Mouse (Mus musculus) layer of hippocampus, adult 2 months (tissue): ENCODE measurements at regions not wholly inside any gene's neighbourhood (a gene's known extent, or its start where the extent isn't known, plus 50 kb on each side); places are given as distances from the start of the nearest gene placed in this dataset.

Source experiments
- DNase-seq, 2 experiments: peaks; one replicate each; pipeline ENCODE4 v3.0.0; 2022; ENCODE audit warnings: low spot score in 2 of 2
- H3K27ac ChIP-seq: fragments of 200-600 bp; 2 replicates; pipeline ENCODE4 v1.8.1; 2022
- H3K4me3 ChIP-seq: fragments of 200-600 bp; 2 replicates; pipeline ENCODE4 v1.8.1; 2022; ENCODE audit warnings: mild to moderate bottlenecking
- CTCF ChIP-seq: fragments of 200-600 bp; conservative IDR thresholded peaks from 2 replicates; pipeline ENCODE4 v1.8.1; 2022; ENCODE audit warnings: antibody characterized with exemption, mild to moderate bottlenecking, moderate library complexity

DNA sequence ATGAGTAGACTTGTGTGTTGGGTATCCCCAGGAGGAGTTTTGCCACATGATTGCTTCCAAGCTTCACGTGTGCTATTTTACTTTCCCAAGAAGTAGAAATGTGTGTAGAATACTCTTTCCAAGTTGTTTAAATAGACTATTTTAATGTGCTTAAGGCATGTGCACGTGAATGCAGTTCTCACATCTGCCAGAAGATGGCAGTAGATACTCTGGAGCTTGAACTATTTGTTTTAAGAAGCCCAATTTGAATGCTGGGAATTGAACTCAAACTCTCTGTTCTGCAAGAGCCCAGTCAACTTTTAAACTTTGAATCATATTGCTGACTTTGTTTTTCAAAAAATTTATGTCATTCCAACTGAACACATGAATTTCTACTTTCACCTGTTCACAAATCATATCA lies 431.3 kb upstream of the Reg3g start:
- no peak for DNase-seq
- Histone ChIP-seq H3K27ac (no peak overlapping the region), H3K4me3 (no peak overlapping the region)
- peak; percentile 87 for TF ChIP-seq CTCF

DNA sequence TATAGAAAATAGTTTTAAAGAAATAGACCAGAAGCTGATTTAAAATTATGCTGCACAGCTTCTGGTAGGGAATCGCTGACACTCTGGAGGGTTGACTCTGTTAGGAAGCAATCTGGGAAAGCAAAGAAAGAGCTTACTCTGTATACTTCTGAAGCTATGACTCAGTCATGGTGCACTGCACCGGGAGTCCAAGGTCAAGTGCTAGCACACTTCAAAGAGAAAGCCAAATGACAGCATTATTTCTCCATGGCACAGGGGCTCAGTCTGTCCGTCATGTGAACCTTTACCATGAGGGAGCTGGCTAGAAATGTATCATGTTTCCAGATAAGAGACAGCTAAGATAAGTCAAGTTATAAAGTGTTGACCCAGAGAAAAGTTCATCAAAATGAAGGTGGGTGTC lies 424.1 kb upstream of the Reg3g start:
- DNase-seq = no peak
- no peak overlapping the region for H3K4me3 ChIP-seq
- H3K27ac ChIP-seq = no peak overlapping the region
- no peak for TF ChIP-seq CTCF

DNA sequence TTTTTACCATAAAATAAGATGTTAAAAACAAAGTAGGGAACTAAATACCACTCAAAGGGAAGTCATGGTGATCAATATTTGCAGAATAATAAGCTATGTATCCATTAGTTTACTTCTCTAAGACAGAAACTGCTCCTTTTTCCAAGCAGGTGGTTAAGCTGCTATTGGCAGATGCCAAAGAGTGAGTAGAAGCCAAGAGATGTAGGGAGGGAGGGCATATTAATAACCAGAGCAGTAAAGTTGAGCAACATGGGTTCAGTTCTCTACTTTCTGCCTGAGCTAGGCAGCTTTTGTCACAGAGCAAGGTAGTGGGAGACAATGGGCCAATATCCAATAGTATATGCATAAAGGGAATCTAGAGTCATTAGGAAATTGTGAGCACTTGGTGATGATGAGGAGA lies 394.4 kb upstream of the Reg3g start:
- peak overlapping the region; percentile 28; the same call in 1 of the 2 replicates for H3K27ac ChIP-seq
- TF ChIP-seq CTCF = no peak
- peak; percentile 31 to 38 for DNase-seq
- no peak overlapping the region for H3K4me3 ChIP-seq

DNA sequence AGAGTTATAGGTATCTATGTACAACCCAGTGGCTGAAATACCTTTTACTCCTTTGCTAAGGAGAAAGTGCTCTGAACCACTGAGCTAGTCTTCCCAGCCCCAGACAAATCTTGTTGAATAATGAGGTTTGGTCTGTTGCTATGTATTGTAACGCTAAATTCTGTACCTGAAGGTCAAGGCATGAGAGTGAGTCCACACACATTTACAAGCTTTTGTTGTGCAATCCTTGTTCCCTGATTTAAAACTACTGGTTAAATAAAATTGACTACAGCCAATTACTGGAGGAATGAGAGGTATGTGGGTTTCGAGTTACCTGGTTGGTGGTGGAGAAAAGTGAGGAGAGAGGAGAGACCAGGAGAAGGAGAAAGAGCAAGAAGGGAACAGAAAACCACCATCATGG lies 372.6 kb upstream of the Reg3g start:
- Histone ChIP-seq H3K27ac (no peak overlapping the region), H3K4me3 (no peak overlapping the region)
- TF ChIP-seq CTCF = no peak
- DNase-seq = no peak

DNA sequence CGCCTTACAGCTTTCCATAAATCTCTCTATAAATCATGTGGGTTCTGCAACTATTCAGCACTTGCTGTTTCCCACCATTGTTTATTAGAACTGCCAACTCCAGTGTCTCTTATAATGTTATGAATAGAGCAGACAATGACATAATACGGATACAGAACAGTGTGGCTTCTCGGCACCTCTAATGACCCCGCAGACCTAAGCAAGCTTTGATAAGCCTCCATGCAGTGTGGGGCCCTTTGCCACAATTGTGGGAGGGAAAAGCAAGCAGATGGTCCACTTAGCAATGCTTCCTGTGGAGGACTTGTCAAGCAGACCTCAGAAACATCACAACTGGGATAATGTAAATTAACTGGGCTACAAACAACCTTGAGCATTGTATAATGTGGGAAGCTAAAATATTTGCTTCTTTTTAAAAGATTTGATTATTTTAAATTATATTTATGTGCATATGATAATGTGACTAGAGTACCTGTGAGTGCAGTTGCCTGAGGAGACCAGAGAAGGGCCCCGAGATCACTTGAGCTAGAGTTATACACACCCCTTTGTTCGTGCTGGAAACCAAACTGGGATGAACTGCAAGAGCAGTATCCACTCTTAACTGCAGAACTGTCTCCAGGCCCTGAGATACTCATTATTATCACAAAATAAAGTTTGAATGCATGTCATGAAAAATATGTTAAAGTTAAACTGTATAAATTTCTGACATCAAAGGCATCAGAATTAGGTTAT lies 357.4 kb upstream of the Reg3g start:
- Histone ChIP-seq H3K27ac (no peak overlapping the region), H3K4me3 (no peak overlapping the region)
- DNase-seq = no peak
- TF ChIP-seq CTCF = no peak

DNA sequence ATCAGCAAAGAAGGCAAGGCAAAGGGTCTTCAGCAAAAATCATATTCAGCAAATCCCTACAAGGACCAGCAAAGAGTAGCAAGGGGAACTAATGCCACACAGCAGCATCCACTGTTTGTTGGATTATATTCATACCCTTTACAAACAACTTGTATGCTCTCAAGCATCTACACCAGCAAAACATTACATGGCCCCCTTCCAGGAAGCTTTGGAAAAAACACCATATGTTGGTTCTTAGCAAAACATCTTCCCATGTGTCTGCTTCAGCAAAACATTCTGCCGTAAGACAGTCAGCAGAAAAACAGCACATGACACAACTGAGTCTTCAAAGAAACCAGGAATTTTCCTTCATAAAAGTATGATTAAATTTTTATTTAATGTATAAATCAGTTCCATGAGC lies 352.6 kb upstream of the Reg3g start:
- no peak for DNase-seq
- no peak for TF ChIP-seq CTCF

DNA sequence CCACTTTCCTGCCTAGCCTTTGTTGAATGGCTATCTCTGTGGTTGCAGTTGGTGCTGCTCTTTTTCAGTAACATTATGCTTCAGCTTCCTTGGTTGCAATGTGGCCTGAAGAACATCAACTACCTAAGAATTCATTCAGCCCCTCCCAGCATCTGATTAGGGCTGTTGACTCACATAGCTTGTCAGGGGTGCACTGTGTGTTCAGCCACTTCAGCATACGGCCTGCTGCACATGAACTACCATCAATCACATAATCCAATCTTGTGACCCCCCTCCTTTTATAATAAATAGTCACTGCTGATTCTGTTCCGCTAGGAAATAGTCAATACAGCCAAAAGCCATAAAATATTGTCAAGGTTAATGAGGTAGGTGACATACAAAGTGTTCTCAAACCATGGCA lies 328.3 kb upstream of the Reg3g start:
- Histone ChIP-seq H3K27ac (no peak overlapping the region), H3K4me3 (no peak overlapping the region)
- no peak for DNase-seq
- no peak for TF ChIP-seq CTCF

More for the DNA sequence above, 352.6 kb upstream of the Reg3g start:
- Histone ChIP-seq H3K4me3 (no peak overlapping the region), H3K27ac (no peak overlapping the region)

DNA sequence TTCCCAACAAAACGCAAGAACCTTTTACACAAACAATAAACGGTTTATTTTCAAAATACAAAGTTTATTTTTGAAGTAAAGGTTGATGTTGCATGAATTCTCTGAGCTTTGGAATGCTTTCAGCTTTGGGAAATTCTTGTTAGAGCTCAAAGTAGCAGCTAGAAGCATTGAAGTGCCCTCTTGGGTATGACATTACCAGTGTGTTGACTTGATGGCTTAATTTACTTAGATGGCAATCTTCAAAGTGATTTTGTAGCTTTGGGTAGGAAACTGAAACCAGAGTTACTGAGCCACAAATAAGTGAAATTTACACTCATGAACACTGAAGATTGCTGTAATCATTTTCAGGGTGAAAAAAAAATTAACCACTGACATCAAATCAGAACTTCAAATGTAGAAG lies 320.3 kb upstream of the Reg3g start:
- no peak for DNase-seq
- no peak overlapping the region for H3K4me3 ChIP-seq
- no peak overlapping the region for H3K27ac ChIP-seq
- TF ChIP-seq CTCF = no peak

DNA sequence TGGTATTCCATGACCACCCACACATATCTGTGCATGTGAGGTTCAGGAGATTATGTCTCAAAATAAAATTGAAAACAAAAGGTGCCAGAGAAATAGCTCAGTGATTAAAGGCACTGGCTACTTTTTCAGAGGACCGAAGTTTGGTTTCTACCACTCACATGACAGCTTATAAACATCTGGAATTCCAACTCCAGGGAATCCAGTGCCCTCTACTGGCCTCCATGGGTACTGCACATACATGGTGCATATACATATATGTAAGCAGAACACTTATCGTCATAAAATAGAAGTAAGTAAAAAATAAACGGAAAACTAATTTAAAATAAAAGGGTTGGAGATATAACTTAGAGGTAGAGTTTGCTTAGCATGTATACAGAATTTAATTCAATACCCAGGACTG lies 288.9 kb upstream of the Reg3g start:
- no peak overlapping the region for H3K27ac ChIP-seq
- TF ChIP-seq CTCF = peak; percentile 39
- no peak for DNase-seq
- H3K4me3 ChIP-seq = no peak overlapping the region
